Mouse (Mus musculus) CH12.LX (cell line): ENCODE results near the gene Napsa. TPM values are rescaled to one million over a fixed set of nuclear protein-coding genes. Genes with fewer than 3 reads are reported as not detected.
A peak's percentile ranks its signal among the peaks of the same experiment; 100 is the strongest.

ENCODE experiments used
- DNase-seq: peaks from one replicate; pipeline ENCODE4 v3.0.0-alpha.2; 2013; ENCODE audit errors: extremely low read depth
- H3K27ac ChIP-seq: 2 replicates; pipeline ENCODE4 v1.5.1; 2012; ENCODE audit warnings: low read depth, mild to moderate bottlenecking, control low read depth, moderate library complexity; ENCODE audit not compliant: insufficient read depth
- H3K27me3 ChIP-seq: replicated peaks from 2 replicates; pipeline ENCODE3; 2012; ENCODE audit warnings: inconsistent platforms
- H3K36me3 ChIP-seq, 2 experiments: replicated peaks in 1 of 2; 2 replicates each; pipeline versions ENCODE3 to v1.6.1; 2012; ENCODE audit warnings: inconsistent platforms in 1 of 2, low read length in 1 of 2, mild to moderate bottlenecking in 1 of 2, mixed read lengths in 1 of 2, moderate library complexity in 1 of 2; ENCODE audit not compliant: control insufficient read depth in 1 of 2, insufficient read depth in 1 of 2
- H3K4me1 ChIP-seq, 2 experiments: 2 replicates each; pipeline ENCODE4 v1.6.1; 2012; ENCODE audit warnings: inconsistent platforms in 1 of 2, moderate library complexity in 1 of 2; ENCODE audit not compliant: insufficient read depth in 2 of 2, control insufficient read depth in 1 of 2
- H3K4me2 ChIP-seq: 2 replicates; pipeline ENCODE4 v1.6.1; 2012; ENCODE audit warnings: low read depth, mild to moderate bottlenecking, control low read depth; ENCODE audit not compliant: poor library complexity, insufficient read depth, severe bottlenecking
- H3K4me3 ChIP-seq, 3 experiments: fragments of 150-350 bp in 1 of 3; sonication (generic) in 1 of 3; replicated peaks in 1 of 3; 2 replicates each; pipeline versions ENCODE3 to v1.5.1; 2011 to 2012; ENCODE audit warnings: low read depth in 2 of 3, low read length in 2 of 3, mild to moderate bottlenecking in 2 of 3, moderate library complexity in 2 of 3, control low read depth in 1 of 3, improper control_type of control experiment in 1 of 3, inconsistent platforms in 1 of 3, mixed read lengths in 1 of 3; ENCODE audit not compliant: poor library complexity in 1 of 3
- H3K79me2 ChIP-seq: replicated peaks from 2 replicates; pipeline ENCODE4 v1.6.1; 2012; ENCODE audit warnings: mild to moderate bottlenecking, moderate library complexity; ENCODE audit not compliant: control insufficient read depth, poor library complexity, insufficient read depth, severe bottlenecking; ENCODE audit errors: extremely low read depth
- H3K9ac ChIP-seq: 2 replicates; pipeline ENCODE4 v1.6.1; 2012; ENCODE audit warnings: low read depth, mild to moderate bottlenecking, control low read depth, moderate library complexity; ENCODE audit not compliant: insufficient read depth
- H3K9me3 ChIP-seq: replicated peaks from 2 replicates; pipeline ENCODE3; 2012; ENCODE audit warnings: low read length, inconsistent platforms, mixed read lengths
- BHLHE40 ChIP-seq: IDR thresholded peaks from 2 replicates; pipeline ENCODE4 v1.6.1; 2011; ENCODE audit warnings: mild to moderate bottlenecking, low read depth, low read length, improper control_type of control experiment
- CHD2 ChIP-seq: IDR thresholded peaks from 2 replicates; pipeline ENCODE4 v1.6.1; 2011; ENCODE audit warnings: low read length, improper control_type of control experiment
- CTCF ChIP-seq, 2 experiments: IDR thresholded peaks in 1 of 2; conservative IDR thresholded peaks in 1 of 2; 2 replicates each; pipeline ENCODE4 v1.5.1; 2011 to 2012; ENCODE audit warnings: low read depth in 2 of 2, low read length in 2 of 2, improper control_type of control experiment in 1 of 2, inconsistent platforms in 1 of 2, mild to moderate bottlenecking in 1 of 2, moderate library complexity in 1 of 2
- ELF1 ChIP-seq: IDR thresholded peaks from 2 replicates; pipeline ENCODE4 v1.6.1; 2014; ENCODE audit warnings: low read depth, mild to moderate bottlenecking, inconsistent platforms, low read length, improper control_type of control experiment
- EP300 ChIP-seq: IDR thresholded peaks from 2 replicates; pipeline ENCODE4 v1.6.1; 2011; ENCODE audit warnings: low read length, improper control_type of control experiment
- ETS1 ChIP-seq: conservative IDR thresholded peaks from 2 replicates; pipeline ENCODE4 v1.6.1; 2012; ENCODE audit warnings: low read depth, mild to moderate bottlenecking, inconsistent platforms, low read length, improper control_type of control experiment, moderate library complexity
- GABPA ChIP-seq: IDR thresholded peaks from 2 replicates; pipeline ENCODE4 v1.6.1; 2012; ENCODE audit warnings: low read depth, low read length, improper control_type of control experiment, inconsistent platforms; ENCODE audit not compliant: insufficient replicate concordance
- IRF4 ChIP-seq: IDR thresholded peaks from 2 replicates; pipeline ENCODE4 v1.6.1; 2014; ENCODE audit warnings: low read depth, mild to moderate bottlenecking, inconsistent platforms, low read length, improper control_type of control experiment
- JUN ChIP-seq: IDR thresholded peaks from 2 replicates; pipeline ENCODE4 v1.6.1; 2011; ENCODE audit warnings: low read depth, mild to moderate bottlenecking, low read length, improper control_type of control experiment, moderate library complexity; ENCODE audit not compliant: insufficient read depth
- MEF2A ChIP-seq: IDR thresholded peaks from 2 replicates; pipeline ENCODE4 v1.6.1; 2014; ENCODE audit warnings: low read depth, mild to moderate bottlenecking, inconsistent platforms, low read length, improper control_type of control experiment, borderline replicate concordance
- MYC ChIP-seq: IDR thresholded peaks from 2 replicates; pipeline ENCODE4 v1.6.1; 2011; ENCODE audit warnings: low read depth, mild to moderate bottlenecking, improper control_type of control experiment, low read length
- POLR2A ChIP-seq: IDR thresholded peaks from 2 replicates; pipeline ENCODE4 v1.6.1; 2011; ENCODE audit warnings: low read depth, mild to moderate bottlenecking, improper control_type of control experiment, low read length
- RAD21 ChIP-seq: IDR thresholded peaks from 2 replicates; pipeline ENCODE4 v1.6.1; 2011; ENCODE audit warnings: low read depth, mild to moderate bottlenecking, low read length, improper control_type of control experiment, moderate library complexity
- SMC3 ChIP-seq: IDR thresholded peaks from 2 replicates; pipeline ENCODE4 v1.6.1; 2011; ENCODE audit warnings: low read depth, low read length, improper control_type of control experiment
- TCF12 ChIP-seq: IDR thresholded peaks from 2 replicates; pipeline ENCODE4 v1.6.1; 2014; ENCODE audit warnings: low read depth, mild to moderate bottlenecking, inconsistent platforms, low read length, improper control_type of control experiment
- UBTF ChIP-seq: IDR thresholded peaks from 2 replicates; pipeline ENCODE4 v1.6.1; 2012; ENCODE audit warnings: low read depth, mild to moderate bottlenecking, inconsistent platforms, low read length, improper control_type of control experiment, moderate library complexity
- USF2 ChIP-seq: conservative IDR thresholded peaks from 2 replicates; pipeline ENCODE4 v1.6.1; 2011; ENCODE audit warnings: low read depth, low read length, improper control_type of control experiment
- dilution Hi-C: fragments of 300-500 bp; cut with MboI; formaldehyde crosslinking; loops from 2 replicates; pipeline ENCODE4 v1.14.3; 2020; ENCODE audit warnings: low sequenced_read_pairs; ENCODE audit not compliant: extremely low pct_unique_long_range_greater_than_20kb, extremely low pct_ligation_motif_present
- in situ Hi-C: fragments of 300-500 bp; cut with MboI; formaldehyde crosslinking; loops from 3 replicates; pipeline ENCODE4 v1.14.3; 2019; ENCODE audit warnings: low sequenced_read_pairs, low pct_ligation_motif_present, low pct_unique_long_range_greater_than_20kb, mixed read lengths
- polyA plus RNA-seq: library from polyadenylated mRNA; unstranded; fragments of >175 nt; gene quantifications from 2 replicates; pipeline ENCODE4 v1.2.1, GENCODE M21; 2012; ENCODE audit warnings: low read depth; ENCODE audit not compliant: insufficient read length
- total RNA-seq, 2 experiments: library from RNA; depleted of rRNA; stranded (reverse); fragments of 300-350 nt in 1 of 2; fragments of >200 nt in 1 of 2; gene quantifications; 2 replicates each; pipeline ENCODE4 v1.2.3; 2012 to 2014

Napsa gene
- total and polyA plus RNA-seq, 3 experiments: 175 to 253 (median 194) TPM

DNA sequence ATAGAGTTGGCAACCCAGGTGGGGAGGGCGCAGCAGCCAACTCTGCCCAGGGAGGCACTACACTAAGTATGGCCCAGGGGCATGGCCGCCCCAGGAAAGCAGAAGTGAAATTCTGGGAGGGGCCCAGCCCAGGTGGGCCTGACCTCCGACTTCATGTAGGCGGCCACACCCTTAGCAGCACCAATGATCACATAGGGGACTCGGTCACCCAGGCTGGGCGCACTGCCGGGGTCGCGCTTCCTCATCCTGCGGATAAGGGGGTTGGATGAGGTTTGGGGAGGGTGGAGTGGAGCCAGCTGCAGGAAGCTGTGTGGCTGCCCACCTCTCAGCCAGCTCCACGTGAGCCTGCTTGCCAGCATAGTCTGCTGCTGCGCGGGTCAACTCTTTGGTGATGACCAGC lies 37.9 kb upstream of the Napsa start (continued):
- no peak for TF ChIP-seq CTCF (conservative IDR thresholded peaks at IDR 0.05 in 1 of 2, IDR thresholded peaks at IDR 0.05 in 1 of 2; ENCODE audit: low read depth in 2 of 2, low read length in 2 of 2)
- peak; percentile 73 for TF ChIP-seq ELF1
- no peak for TF ChIP-seq POLR2A
- TF ChIP-seq ETS1: peak; percentile 79
- TF ChIP-seq EP300: peak; percentile 76; the same call in 1 of the 2 replicates
- peak; percentile 97 for TF ChIP-seq IRF4
- no peak for TF ChIP-seq USF2

- Histone ChIP-seq H3K4me2 (peak overlapping the region; percentile 24; the same call in 1 of the 2 replicates), H3K27ac (peak overlapping the region; percentile 98), H3K9me3 (no peaks in the 10 kb centered on the region), H3K4me3 (peak overlapping the region in 1 of 3 experiments; percentile 1), H3K36me3 (peaks cover 45 to 68% of the 10 kb centered on the region in 2 experiments), H3K9ac (no peak overlapping the region), H3K27me3 (no peaks in the 10 kb centered on the region), H3K4me1 (peaks cover 53 to 72% of the 10 kb centered on the region in 2 experiments), H3K79me2 (peaks cover 6% of the 10 kb centered on the region)
- dilution Hi-C loops: no loop called here
- in situ Hi-C loops: no loop called here
- no peak for TF ChIP-seq UBTF
- peak; percentile 88; the same call in 1 of the 2 replicates for TF ChIP-seq TCF12
- peak in 1 of 2 experiments; percentile 41; a peak in 2 of 4 replicates for TF ChIP-seq CTCF (conservative IDR thresholded peaks at IDR 0.05 in 1 of 2, IDR thresholded peaks at IDR 0.05 in 1 of 2; ENCODE audit: low read depth in 2 of 2, low read length in 2 of 2)
- peak; percentile 40 for TF ChIP-seq SMC3
- TF ChIP-seq EP300: peak; percentile 26; the same call in 1 of the 2 replicates
- DNase-seq: peak; percentile 64
Measured at GRCm38 (mm10) chr7:44534656-44535441, 37.3 kb upstream of the Napsa start.

DNA sequence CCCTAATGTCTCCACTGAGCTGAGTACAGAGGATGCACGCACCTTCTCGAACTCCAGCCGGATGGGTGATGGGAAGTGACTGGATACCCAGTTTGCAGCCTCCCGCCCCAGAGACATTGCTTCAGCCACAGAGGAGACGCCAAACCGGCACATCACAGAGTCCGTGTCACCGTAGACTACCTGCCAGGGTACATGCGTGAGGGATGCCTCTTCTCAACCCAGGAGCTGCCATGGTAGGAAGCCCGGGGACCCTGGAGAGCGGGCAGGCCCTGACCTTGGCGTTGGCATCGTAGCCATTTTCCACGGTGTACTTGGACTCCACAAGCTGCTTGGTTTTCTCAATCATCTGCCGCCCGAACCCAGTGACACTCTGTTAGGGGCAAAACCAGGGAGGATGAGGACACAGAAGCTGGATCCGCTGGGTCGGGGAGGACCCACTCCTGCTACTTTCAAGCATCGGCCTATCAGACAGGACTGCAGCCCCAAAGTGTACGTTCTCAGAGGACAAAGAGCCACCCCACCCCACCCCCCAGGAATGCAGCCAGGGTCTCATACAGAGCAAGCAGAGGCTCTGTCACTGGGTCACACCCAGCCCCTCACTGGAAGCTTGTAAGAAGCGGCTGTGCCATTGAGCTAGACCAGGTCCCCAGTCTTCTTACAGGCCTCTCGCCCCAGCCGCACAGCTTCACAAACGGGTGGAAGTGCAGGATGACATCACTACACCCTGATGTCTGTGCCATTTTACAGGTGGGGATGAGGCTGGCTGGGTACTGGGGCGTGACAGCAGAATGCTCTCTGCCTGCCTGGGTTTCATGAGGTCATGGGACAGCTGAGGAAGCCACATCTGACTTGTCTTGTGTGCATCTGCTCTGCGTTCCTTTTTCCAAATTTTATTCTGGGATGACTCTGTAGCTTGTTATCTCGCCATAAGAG lies 36.3 kb upstream of the Napsa start:
- H3K4me3 ChIP-seq: no peak overlapping the region
- peak; percentile 84 for DNase-seq
- H3K27me3 ChIP-seq: no peaks in the 10 kb centered on the region
- H3K9me3 ChIP-seq: no peaks in the 10 kb centered on the region
- in situ Hi-C loops (no loop called here), dilution Hi-C loops (no loop called here)
- peak overlapping the region; percentile 61 for H3K27ac ChIP-seq
- H3K36me3 ChIP-seq: peaks cover 56 to 75% of the 10 kb centered on the region in 2 experiments
- no peak overlapping the region for H3K9ac ChIP-seq
- no peaks in the 10 kb centered on the region; the same call in 1 of the 2 replicates for H3K79me2 ChIP-seq
- no peak overlapping the region for H3K4me2 ChIP-seq
- TF ChIP-seq EP300 (peak; percentile 59), JUN (peak; percentile 39; the same call in 1 of the 2 replicates), TCF12 (peak; percentile 88), CHD2 (no peak), ETS1 (peak; percentile 98), MEF2A (peak; percentile 34; the same call in 1 of the 2 replicates), UBTF (no peak), MYC (0 out of 2 replicates have a peak, but pooled peaks have one; percentile 31), RAD21 (no peak), GABPA (peak; percentile 22; the same call in 1 of the 2 replicates), BHLHE40 (peak; percentile 77), IRF4 (peak; percentile 75)
- peaks cover 53 to 72% of the 10 kb centered on the region in 2 experiments for H3K4me1 ChIP-seq
